21 mouse cellular contexts compared by ENCODE assay signal in genomic region chr6:86456727-86457126, GRCm38 (mm10). TPM values are rescaled to one million over a fixed set of nuclear protein-coding genes. Genes with fewer than 3 reads are reported as not detected.
DNase-seq lines count a peak whose midpoint lies in the region; TF ChIP-seq lines count a peak whose summit lies in the region.
"Had no signal": no experiment of that assay in that cellular context is flagged by ENCODE, and none has a peak within 500 bp of the region (broad histone marks: within the 10 kb centered on the region; RNA-seq: fewer than 3 reads in every experiment).

No protein-coding gene starts in this region.

- peak; percentile 22 for DNase-seq in A20 (ENCODE audit: low read depth, low spot score)
- peak; percentile 37 for DNase-seq in CH12.LX (ENCODE audit: extremely low read depth)
- no peak for DNase-seq in left cerebral cortex, adult 9 months (ENCODE audit: low spot score in 2 of 2)
- no peak for DNase-seq in urinary bladder, postnatal 10 days (ENCODE audit: low spot score)
- DNase-seq: adrenal gland, adult 2 months; adrenal gland, adult 8-10 months; adrenal gland, postnatal 10 days; adrenal gland, postnatal 14 days; adrenal gland, postnatal 25 days; adrenal gland, postnatal 36 days; B cell, adult 2 months; cerebellum, adult 11 months; cerebellum, adult 11-12 months; cerebellum, adult 18-20 months; cerebellum, adult 2 months; cerebellum, adult 8-10 months had no signal

- no peaks in the 10 kb centered on the region for H3K9me3 ChIP-seq in CH12.LX (replicated peaks; ENCODE audit: low read length)
- H3K9me3 ChIP-seq: G1E had no signal

- H3K27me3 ChIP-seq in CH12.LX (replicated peaks), result no peaks in the 10 kb centered on the region
- H3K27me3 ChIP-seq: Patski had no signal

- TF ChIP-seq POLR2A in CH12.LX (IDR thresholded peaks at IDR 0.05; ENCODE audit: low read depth, low read length), result no peak

- dilution Hi-C loops in CH12.LX (cut with MboI; ENCODE audit: extremely low pct_ligation_motif_present, extremely low pct_unique_long_range_greater_than_20kb, low sequenced_read_pairs), result no loop called here

- no peaks in the 10 kb centered on the region for H3K79me2 ChIP-seq in CH12.LX (replicated peaks; ENCODE audit: control insufficient read depth, extremely low read depth, insufficient read depth, poor library complexity, severe bottlenecking)

- H3K36me3 ChIP-seq in CH12.LX (replicated peaks in 1 of 2; ENCODE audit: control insufficient read depth in 1 of 2, insufficient read depth in 1 of 2, low read length in 1 of 2), result peaks cover 16 to 71% of the 10 kb centered on the region in 2 experiments

- no peak overlapping the region for H3K4me3 ChIP-seq in CH12.LX (replicated peaks in 1 of 3; ENCODE audit: low read depth in 2 of 3, low read length in 2 of 3, poor library complexity in 1 of 3)

- peak; percentile 64 for TF ChIP-seq EP300 in CH12.LX (IDR thresholded peaks at IDR 0.05; ENCODE audit: low read length)

- TF ChIP-seq CTCF in CH12.LX (conservative IDR thresholded peaks at IDR 0.05 in 1 of 2, IDR thresholded peaks at IDR 0.05 in 1 of 2; ENCODE audit: low read depth in 2 of 2, low read length in 2 of 2), result no peak

- no peak for TF ChIP-seq RAD21 in CH12.LX (IDR thresholded peaks at IDR 0.05; ENCODE audit: low read depth, low read length)

- peaks cover 6 to 17% of the 10 kb centered on the region in 2 experiments for H3K4me1 ChIP-seq in CH12.LX (ENCODE audit: control insufficient read depth in 1 of 2, insufficient read depth in 2 of 2)

- H3K9ac ChIP-seq in CH12.LX (ENCODE audit: insufficient read depth, low read depth), result no peak overlapping the region

- no peak overlapping the region; the same call in 1 of the 2 replicates for H3K4me2 ChIP-seq in CH12.LX (ENCODE audit: insufficient read depth, low read depth, poor library complexity, severe bottlenecking)

- no peak overlapping the region for H3K27ac ChIP-seq in CH12.LX (ENCODE audit: insufficient read depth, low read depth)

- in situ Hi-C loops in CH12.LX (cut with MboI; ENCODE audit: low pct_ligation_motif_present, low pct_unique_long_range_greater_than_20kb, low sequenced_read_pairs), result no loop called here

TF ChIP-seq in CH12.LX, 34 proteins besides CTCF, POLR2A, EP300 and RAD21:
- TF ChIP-seq ZNF384 (IDR thresholded peaks at IDR 0.05; ENCODE audit: low read depth, low read length) (no peak), ETS1 (conservative IDR thresholded peaks at IDR 0.05; ENCODE audit: low read depth, low read length) (no peak), POLR2AphosphoS2 (IDR thresholded peaks at IDR 0.05; ENCODE audit: low read depth, low read length) (no peak), JUN (IDR thresholded peaks at IDR 0.05; ENCODE audit: insufficient read depth, low read depth, low read length) (peak; percentile 34), MAFK (IDR thresholded peaks at IDR 0.05; ENCODE audit: insufficient replicate concordance, low read length) (no peak), JUND (conservative IDR thresholded peaks at IDR 0.05; ENCODE audit: low read depth, low read length) (peak; percentile 70), TCF12 (IDR thresholded peaks at IDR 0.05; ENCODE audit: low read depth, low read length) (0 out of 2 replicates have a peak, but pooled peaks have one; percentile 9), ZKSCAN1 (IDR thresholded peaks at IDR 0.05; ENCODE audit: borderline replicate concordance, low read depth, low read length) (no peak), RCOR1 (conservative IDR thresholded peaks at IDR 0.05; ENCODE audit: low read depth, low read length) (no peak), IRF4 (IDR thresholded peaks at IDR 0.05; ENCODE audit: low read depth, low read length) (peak; percentile 61), USF2 (conservative IDR thresholded peaks at IDR 0.05; ENCODE audit: low read depth, low read length) (no peak), PAX5 (IDR thresholded peaks at IDR 0.05; ENCODE audit: low read length) (no peak), BHLHE40 (IDR thresholded peaks at IDR 0.05; ENCODE audit: low read depth, low read length) (0 out of 2 replicates have a peak, but pooled peaks have one; percentile 9)

RNA-seq across cellular contexts. Expression of gene C87436, which starts 18.6 kb away (rescaled TPM):
- total RNA-seq in CH12.LX (2012; rRNA removed) (5.2 and 7.1 TPM in 2 replicates), CH12.LX (2014; rRNA removed) (8.1 and 8.6 TPM in 2 replicates)
- 8.5 and 8.7 TPM in 2 replicates for polyA plus RNA-seq in CH12.LX (2012; ENCODE audit: insufficient read length, low read depth)

RNA-seq across cellular contexts. Expression of gene Gm44790, which starts 30.3 kb away (rescaled TPM):
- total RNA-seq in CH12.LX (2012; rRNA removed) (not detected in 2 replicates), CH12.LX (2014; rRNA removed) (not detected in 2 replicates)
- not detected in 2 replicates for polyA plus RNA-seq in CH12.LX (2012; ENCODE audit: insufficient read length, low read depth)
- total RNA-seq: adrenal gland, postnatal 25 days; adrenal gland, postnatal 36 days had no signal
- polyA plus RNA-seq: activated CD4-positive, CD25-positive, alpha-beta regulatory T cell, adult 4 months; C2C12; CD4-positive, CD25-positive, alpha-beta regulatory T cell, adult 4 months had no signal

RNA-seq across cellular contexts. Expression of gene Tia1, which starts 52.7 kb away (rescaled TPM):
- 31.8 and 36.8 TPM in 2 replicates for total RNA-seq in CH12.LX (2012; rRNA removed)
- 41.4 and 49.1 TPM in 2 replicates for total RNA-seq in CH12.LX (2014; rRNA removed)
- polyA plus RNA-seq in CH12.LX (2012; ENCODE audit: insufficient read length, low read depth), result 34.0 and 36.1 TPM in 2 replicates

RNA-seq across cellular contexts. Expression of gene Pcyox1, which starts 59.8 kb away (rescaled TPM):
- total RNA-seq in CH12.LX (2012; rRNA removed) (12.8 and 14.1 TPM in 2 replicates), CH12.LX (2014; rRNA removed) (10.7 and 12.9 TPM in 2 replicates)
- polyA plus RNA-seq in CH12.LX (2012; ENCODE audit: insufficient read length, low read depth), result 8.7 TPM in 2 replicates

Comparison
In these comparisons a context has a peak if more than half of its experiments do, and no peak if none do; other contexts are left out.
1. DNase-seq: peak in A20 (single experiment) and CH12.LX (single experiment); none in left cerebral cortex, adult 9 months (0 of 2) and urinary bladder, postnatal 10 days (single experiment).